Comparison of ENCODE assay signal across 16 mouse cellular contexts in genomic region chr9:56304526-56304925, GRCm38 (mm10).
"Had no signal": no experiment of that assay in that cellular context is flagged by ENCODE, and none has a peak within 500 bp of the region (broad histone marks: within the 10 kb centered on the region; RNA-seq: fewer than 3 reads in every experiment).

No protein-coding gene starts in this region.

- H3K27ac ChIP-seq: neural tube, embryonic 12.5 days; neural tube, embryonic 13.5 days; neural tube, embryonic 15.5 days; stomach, embryonic 15.5 days; stomach, postnatal 0 days had no signal

- H3K4me3 ChIP-seq: neural tube, embryonic 12.5 days; neural tube, embryonic 13.5 days; neural tube, embryonic 15.5 days; stomach, embryonic 15.5 days had no signal

- H3K9ac ChIP-seq: neural tube, embryonic 12.5 days; neural tube, embryonic 13.5 days; neural tube, embryonic 15.5 days; stomach, embryonic 15.5 days had no signal

- H3K36me3 ChIP-seq: neural tube, embryonic 12.5 days; neural tube, embryonic 13.5 days; neural tube, embryonic 15.5 days; stomach, embryonic 15.5 days had no signal

- H3K9me3 ChIP-seq: neural tube, embryonic 12.5 days; neural tube, embryonic 13.5 days; neural tube, embryonic 15.5 days; stomach, embryonic 15.5 days had no signal

- H3K4me1 ChIP-seq: stomach, embryonic 15.5 days had no signal

- H3K4me2 ChIP-seq: neural tube, embryonic 12.5 days; neural tube, embryonic 13.5 days; neural tube, embryonic 15.5 days; stomach, embryonic 15.5 days had no signal

- H3K27me3 ChIP-seq: neural tube, embryonic 12.5 days; neural tube, embryonic 13.5 days; neural tube, embryonic 15.5 days; stomach, embryonic 15.5 days had no signal

- DNase-seq: right cerebral cortex, adult 18-20 months; right cerebral cortex, postnatal 14 days; right cerebral cortex, postnatal 25 days; right cerebral cortex, postnatal 4 days; spleen, adult 18-20 months; thymus, adult 18-20 months; thymus, adult 2 months; thymus, postnatal 14 days; thymus, postnatal 25 days; thymus, postnatal 36 days; thymus, postnatal 4 days had no signal
